Mouse (Mus musculus): Measurements from ENCODE around the gene Cntnap4. TPM values are rescaled to one million over a fixed set of nuclear protein-coding genes. Genes with fewer than 3 reads are reported as not detected.

Cntnap4 gene
- 0.07 and 0.43 TPM in 2 replicates for polyA plus RNA-seq (2016; fragmentation: Nextera tagmentation; extraction: Ambion mirVana)

GRCm38 (mm10) chr8:112569471-112570141 lies at the start of gene Cntnap4:
TSS of gene Cntnap4 (plus strand) at chr8:112570043.
- no peak within 1 kb of the TSS for H3K27ac ChIP-seq
- peaks cover 18% of the 10 kb centered on the region for H3K27me3 ChIP-seq (ENCODE audit: insufficient read depth, poor library complexity, severe bottlenecking)
- no peaks in the 10 kb centered on the region for H3K9me3 ChIP-seq
- no peak for DNase-seq (ENCODE audit: low spot score)
- H3K4me1 ChIP-seq: peaks cover 6% of the 10 kb centered on the region
- H3K4me3 ChIP-seq: peak within 1 kb of the TSS; percentile 50
- WGBS: 3% methylated on average over 18 of the region's 18 CpGs
- H3K36me3 ChIP-seq: no peaks in the 10 kb centered on the region

- no peak overlapping the region for H3K27ac ChIP-seq
- no peaks in the 10 kb centered on the region for H3K36me3 ChIP-seq
- no peaks in the 10 kb centered on the region for H3K4me1 ChIP-seq
- no peaks in the 10 kb centered on the region for H3K27me3 ChIP-seq (ENCODE audit: insufficient read depth, poor library complexity, severe bottlenecking)
- DNase-seq (ENCODE audit: low spot score): no peak
- WGBS: 39% methylated on average over 4 of the region's 4 CpGs
- no peaks in the 10 kb centered on the region for H3K9me3 ChIP-seq
- no peak overlapping the region for H3K4me3 ChIP-seq
These were observed 12.5 kb upstream of the Cntnap4 start for GRCm38 (mm10) chr8:112557376-112557775.

- Histone ChIP-seq H3K27me3 (ENCODE audit: insufficient read depth, poor library complexity, severe bottlenecking) (peaks cover 18% of the 10 kb centered on the region), H3K4me1 (peaks cover 6% of the 10 kb centered on the region), H3K4me3 (no peak overlapping the region), H3K36me3 (no peaks in the 10 kb centered on the region), H3K9me3 (no peaks in the 10 kb centered on the region), H3K27ac (no peak overlapping the region)
- no peak for DNase-seq (ENCODE audit: low spot score)
- WGBS: 14% methylated on average over 6 of the region's 6 CpGs
These were observed 698 bp downstream of the Cntnap4 start for GRCm38 (mm10) chr8:112570541-112570940.

- H3K36me3 ChIP-seq: no peaks in the 10 kb centered on the region
- 20% methylated on average over 9 of the region's 9 CpGs for WGBS
- no peak overlapping the region for H3K27ac ChIP-seq
- peaks cover 6% of the 10 kb centered on the region for H3K4me1 ChIP-seq
- DNase-seq (ENCODE audit: low spot score): no peak
- no peaks in the 10 kb centered on the region for H3K9me3 ChIP-seq
- H3K4me3 ChIP-seq: no peak overlapping the region
- H3K27me3 ChIP-seq (ENCODE audit: insufficient read depth, poor library complexity, severe bottlenecking): peaks cover 18% of the 10 kb centered on the region
These were observed 1.6 kb downstream of the Cntnap4 start for GRCm38 (mm10) chr8:112571337-112571904.

GRCm38 (mm10) chr8:112581473-112581872 lies 11.6 kb downstream of the Cntnap4 start:
- no peaks in the 10 kb centered on the region for H3K27me3 ChIP-seq (ENCODE audit: insufficient read depth, poor library complexity, severe bottlenecking)
- no peaks in the 10 kb centered on the region for H3K9me3 ChIP-seq
- no peak overlapping the region for H3K27ac ChIP-seq
- H3K4me1 ChIP-seq: no peaks in the 10 kb centered on the region
- no peak overlapping the region for H3K4me3 ChIP-seq
- WGBS: 73% methylated on average over 6 of the region's 6 CpGs
- no peaks in the 10 kb centered on the region for H3K36me3 ChIP-seq
- DNase-seq (ENCODE audit: low spot score): no peak

- DNase-seq (ENCODE audit: low spot score): no peak
- Histone ChIP-seq H3K4me1 (no peaks in the 10 kb centered on the region), H3K9me3 (no peaks in the 10 kb centered on the region), H3K27me3 (ENCODE audit: insufficient read depth, poor library complexity, severe bottlenecking) (no peaks in the 10 kb centered on the region), H3K4me3 (no peak overlapping the region), H3K36me3 (no peaks in the 10 kb centered on the region), H3K27ac (no peak overlapping the region)
- WGBS: 83% methylated on average over 2 of the region's 2 CpGs
These were observed 13.6 kb downstream of the Cntnap4 start for GRCm38 (mm10) chr8:112583440-112583839.

- Histone ChIP-seq H3K4me3 (no peak overlapping the region), H3K27ac (no peak overlapping the region), H3K36me3 (no peaks in the 10 kb centered on the region), H3K27me3 (ENCODE audit: insufficient read depth, poor library complexity, severe bottlenecking) (no peaks in the 10 kb centered on the region), H3K9me3 (no peaks in the 10 kb centered on the region), H3K4me1 (no peaks in the 10 kb centered on the region)
- WGBS: 72% methylated on average over 8 of the region's 8 CpGs
- DNase-seq (ENCODE audit: low spot score): no peak
These were observed 18.7 kb downstream of the Cntnap4 start for GRCm38 (mm10) chr8:112588357-112589051.

GRCm38 (mm10) chr8:112589052-112589389 lies 19.2 kb downstream of the Cntnap4 start:
- WGBS: 61% methylated on average over 14 of the region's 14 CpGs
- Histone ChIP-seq H3K4me1 (no peaks in the 10 kb centered on the region), H3K4me3 (no peak overlapping the region), H3K27me3 (ENCODE audit: insufficient read depth, poor library complexity, severe bottlenecking) (no peaks in the 10 kb centered on the region), H3K27ac (no peak overlapping the region), H3K9me3 (no peaks in the 10 kb centered on the region), H3K36me3 (no peaks in the 10 kb centered on the region)
- DNase-seq (ENCODE audit: low spot score): no peak

GRCm38 (mm10) chr8:112596023-112596776 lies 26.4 kb downstream of the Cntnap4 start:
- no peaks in the 10 kb centered on the region for H3K4me1 ChIP-seq
- WGBS: 80% methylated on average over 15 of the region's 15 CpGs

GRCm38 (mm10) chr8:112599975-112600374 lies 30.1 kb downstream of the Cntnap4 start:
- H3K36me3 ChIP-seq: no peaks in the 10 kb centered on the region
- H3K27me3 ChIP-seq (ENCODE audit: insufficient read depth, poor library complexity, severe bottlenecking): no peaks in the 10 kb centered on the region
- H3K27ac ChIP-seq: no peak overlapping the region
- H3K9me3 ChIP-seq: no peaks in the 10 kb centered on the region
- H3K4me1 ChIP-seq: no peaks in the 10 kb centered on the region
- DNase-seq (ENCODE audit: low spot score): no peak
- no peak overlapping the region for H3K4me3 ChIP-seq
- 90% methylated on average over 11 of the region's 11 CpGs for WGBS

More at GRCm38 (mm10) chr8:112596023-112596776, 26.4 kb downstream of the Cntnap4 start:
- no peaks in the 10 kb centered on the region for H3K36me3 ChIP-seq
- no peak overlapping the region for H3K27ac ChIP-seq
- H3K9me3 ChIP-seq: no peaks in the 10 kb centered on the region
- H3K4me3 ChIP-seq: no peak overlapping the region
- no peaks in the 10 kb centered on the region for H3K27me3 ChIP-seq (ENCODE audit: insufficient read depth, poor library complexity, severe bottlenecking)
- DNase-seq (ENCODE audit: low spot score): no peak

GRCm38 (mm10) chr8:112601150-112601549 lies 31.3 kb downstream of the Cntnap4 start:
- 81% methylated on average over 1 of the region's 1 CpGs for WGBS
- Histone ChIP-seq H3K36me3 (no peaks in the 10 kb centered on the region), H3K4me3 (no peak overlapping the region), H3K27me3 (ENCODE audit: insufficient read depth, poor library complexity, severe bottlenecking) (no peaks in the 10 kb centered on the region), H3K4me1 (no peaks in the 10 kb centered on the region), H3K9me3 (no peaks in the 10 kb centered on the region), H3K27ac (no peak overlapping the region)
- DNase-seq (ENCODE audit: low spot score): no peak

GRCm38 (mm10) chr8:112610121-112610520 lies 40.3 kb downstream of the Cntnap4 start:
- Histone ChIP-seq H3K4me3 (no peak overlapping the region), H3K27ac (no peak overlapping the region), H3K27me3 (ENCODE audit: insufficient read depth, poor library complexity, severe bottlenecking) (no peaks in the 10 kb centered on the region), H3K36me3 (no peaks in the 10 kb centered on the region), H3K4me1 (no peaks in the 10 kb centered on the region), H3K9me3 (no peaks in the 10 kb centered on the region)
- no peak for DNase-seq (ENCODE audit: low spot score)
- WGBS: 81% methylated on average over 6 of the region's 6 CpGs

- 91% methylated on average over 7 of the region's 7 CpGs for WGBS
- H3K36me3 ChIP-seq: no peaks in the 10 kb centered on the region
- H3K4me1 ChIP-seq: no peaks in the 10 kb centered on the region
- H3K27me3 ChIP-seq (ENCODE audit: insufficient read depth, poor library complexity, severe bottlenecking): no peaks in the 10 kb centered on the region
- no peak overlapping the region for H3K4me3 ChIP-seq
- no peak for DNase-seq (ENCODE audit: low spot score)
- H3K9me3 ChIP-seq: no peaks in the 10 kb centered on the region
- H3K27ac ChIP-seq: no peak overlapping the region
These were observed 58.9 kb downstream of the Cntnap4 start for GRCm38 (mm10) chr8:112628791-112629190.

Data from heart, embryonic 10.5 days (tissue).